8 mouse cellular contexts compared by ENCODE assay signal in genomic region chr5:24483326-24483725, GRCm38 (mm10). TPM values are rescaled to one million over a fixed set of nuclear protein-coding genes. Genes with fewer than 3 reads are reported as not detected.
A peak's percentile ranks its signal among the peaks of the same experiment; 100 is the strongest.
DNase-seq lines count a peak whose midpoint lies in the region; ATAC-seq and TF ChIP-seq lines count a peak whose summit lies in the region.

No protein-coding gene starts in this region.

- TF ChIP-seq CTCF in Patski (IDR thresholded peaks at IDR 0.05): no peak
- peak; percentile 93 for TF ChIP-seq CTCF in liver, adult 2 months (IDR thresholded peaks at IDR 0.05; ENCODE audit: low read depth, low read length)

- in situ Hi-C loops in Patski (cut with MboI; ENCODE audit: low pct_unique_long_range_greater_than_20kb): no loop called here

- no peaks in the 10 kb centered on the region for H3K9me3 ChIP-seq in intestine, embryonic 16.5 days (ENCODE audit: control insufficient read depth, low read length)
- H3K9me3 ChIP-seq in midbrain, embryonic 16.5 days (replicated peaks; ENCODE audit: control insufficient read depth, low read length, poor library complexity, severe bottlenecking): no peaks in the 10 kb centered on the region
- H3K9me3 ChIP-seq in stomach, embryonic 16.5 days (replicated peaks; ENCODE audit: control insufficient read depth, low read length): no peaks in the 10 kb centered on the region

- 23% methylated on average over 11 of the region's 11 CpGs for WGBS in intestine, embryonic 16.5 days
- WGBS in liver, adult 2 months: 13% methylated on average over 11 of the region's 11 CpGs
- WGBS in midbrain, embryonic 16.5 days: 17% methylated on average over 10 of the region's 11 CpGs
- WGBS in stomach, embryonic 16.5 days: 28% methylated on average over 11 of the region's 11 CpGs

- H3K4me1 ChIP-seq in intestine, embryonic 16.5 days (ENCODE audit: control insufficient read depth, insufficient read depth, low read length): peaks cover 14% of the 10 kb centered on the region
- H3K4me1 ChIP-seq in liver, adult 2 months (ENCODE audit: control insufficient read depth, insufficient read depth, low read length): peaks cover 10% of the 10 kb centered on the region
- peaks cover 13% of the 10 kb centered on the region for H3K4me1 ChIP-seq in midbrain, embryonic 16.5 days (ENCODE audit: control insufficient read depth, insufficient read depth, low read length)
- peaks cover 4% of the 10 kb centered on the region; the same call in 1 of the 2 replicates for H3K4me1 ChIP-seq in stomach, embryonic 16.5 days (ENCODE audit: control insufficient read depth, insufficient read depth, low read length)

- no peak overlapping the region for H3K4me3 ChIP-seq in intestine, embryonic 16.5 days (ENCODE audit: low read length)
- H3K4me3 ChIP-seq in liver, adult 2 months (ENCODE audit: insufficient read depth, low read depth, low read length): peak overlapping the region; percentile 42
- H3K4me3 ChIP-seq in midbrain, embryonic 16.5 days (ENCODE audit: low read depth, low read length): no peak overlapping the region
- no peak overlapping the region for H3K4me3 ChIP-seq in stomach, embryonic 16.5 days (replicated peaks; ENCODE audit: low read length)

- CTCF ChIA-PET in Patski (lab: Charles Lee): interaction anchor here (0.7 to 1.7 kb wide), 9 partner anchors 9 to 89 kb away, joined by 3 to 7 read pairs (median 3); partner anchors contain the start of genes Abcb8 and Tmub1

- peaks cover 13% of the 10 kb centered on the region for H3K36me3 ChIP-seq in intestine, embryonic 16.5 days (ENCODE audit: control insufficient read depth, insufficient read depth, low read length)
- no peaks in the 10 kb centered on the region; the same call in 1 of the 2 replicates for H3K36me3 ChIP-seq in liver, adult 2 months (ENCODE audit: control insufficient read depth, insufficient read depth, low read length)
- peaks cover 32% of the 10 kb centered on the region for H3K36me3 ChIP-seq in midbrain, embryonic 16.5 days (ENCODE audit: control insufficient read depth, insufficient read depth, low read length)
- peaks cover 19% of the 10 kb centered on the region for H3K36me3 ChIP-seq in stomach, embryonic 16.5 days (ENCODE audit: control insufficient read depth, insufficient read depth, low read length)

- peak overlapping the region; percentile 23 for H3K4me2 ChIP-seq in intestine, embryonic 16.5 days (ENCODE audit: low read depth, low read length)
- no peak overlapping the region for H3K4me2 ChIP-seq in midbrain, embryonic 16.5 days (ENCODE audit: low read length)
- no peak overlapping the region for H3K4me2 ChIP-seq in stomach, embryonic 16.5 days (ENCODE audit: low read depth, low read length)

- DNase-seq in 416B (ENCODE audit: low read depth) (peak; percentile 59), Patski (ENCODE audit: low read depth, low spot score) (no peak)
- DNase-seq in cerebellum, postnatal 10 days: peak; percentile 83 to 88
- DNase-seq in gastrocnemius, postnatal 10 days: peak; percentile 53
- DNase-seq in liver, adult 2 months (ENCODE audit: extremely low read depth, low read depth, low spot score): peak; percentile 72

- H3K27me3 ChIP-seq in Patski: no peaks in the 10 kb centered on the region
- H3K27me3 ChIP-seq in intestine, embryonic 16.5 days (replicated peaks; ENCODE audit: control insufficient read depth, insufficient read depth, low read length): no peaks in the 10 kb centered on the region
- H3K27me3 ChIP-seq in liver, adult 2 months (ENCODE audit: control insufficient read depth, insufficient read depth, low read length): no peaks in the 10 kb centered on the region
- H3K27me3 ChIP-seq in midbrain, embryonic 16.5 days (ENCODE audit: control insufficient read depth, insufficient read depth, low read depth, low read length): no peaks in the 10 kb centered on the region
- H3K27me3 ChIP-seq in stomach, embryonic 16.5 days (ENCODE audit: control insufficient read depth, insufficient read depth, low read length): no peaks in the 10 kb centered on the region

- no peaks in the 10 kb centered on the region for H3K79me2 ChIP-seq in liver, adult 2 months (ENCODE audit: control insufficient read depth, insufficient read depth, low read length)

- TF ChIP-seq POLR2A in liver, adult 2 months (IDR thresholded peaks at IDR 0.05; ENCODE audit: extremely low read depth, insufficient read depth, low read length): no peak

- POLR2A ChIA-PET in Patski (lab: Charles Lee): no interaction called here

- H3K9ac ChIP-seq in intestine, embryonic 16.5 days (ENCODE audit: low read depth, low read length): peak overlapping the region; percentile 52
- peak overlapping the region; percentile 54 for H3K9ac ChIP-seq in liver, adult 2 months (ENCODE audit: low read depth, low read length)
- H3K9ac ChIP-seq in midbrain, embryonic 16.5 days (ENCODE audit: low read depth, low read length): no peak overlapping the region
- no peak overlapping the region for H3K9ac ChIP-seq in stomach, embryonic 16.5 days (ENCODE audit: low read length)

- peak; percentile 9 for ATAC-seq in Patski
- peak; percentile 62 for ATAC-seq in intestine, embryonic 16.5 days
- peak; percentile 18 for ATAC-seq in midbrain, embryonic 16.5 days
- peak; percentile 25; the same call in 1 of the 2 replicates for ATAC-seq in stomach, embryonic 16.5 days (ENCODE audit: insufficient read depth, low FRiP score)

- H3K27ac ChIP-seq in intestine, embryonic 16.5 days (ENCODE audit: low read length): peak overlapping the region; percentile 74
- peak overlapping the region; percentile 84 for H3K27ac ChIP-seq in liver, adult 2 months (replicated peaks; ENCODE audit: insufficient read depth, low read depth, low read length)
- no peak overlapping the region for H3K27ac ChIP-seq in midbrain, embryonic 16.5 days (ENCODE audit: low read length)
- H3K27ac ChIP-seq in stomach, embryonic 16.5 days (ENCODE audit: low read length): no peak overlapping the region

RNA-seq across cellular contexts. Expression of gene Agap3, which starts 31.3 kb away (rescaled TPM):
- 116 TPM for polyA plus RNA-seq in Patski (2021)
- 10 to 100 TPM; 61.0 to 61.8 TPM for total RNA-seq in gastrocnemius, postnatal 10 days (2021)
- 10.2 and 10.7 TPM in 2 replicates for polyA plus RNA-seq in intestine, embryonic 16.5 days (2015; fragmentation: Nextera tagmentation; extraction: Ambion mirVana)
- total RNA-seq in liver, adult 2 months (2014; rRNA removed): 13.8 and 17.9 TPM in 2 replicates
- 33.7 and 37.8 TPM in 2 replicates for polyA plus RNA-seq in liver, adult 2 months (2012; rRNA removed)
- 55.6 and 56.9 TPM in 2 replicates for polyA plus RNA-seq in midbrain, embryonic 16.5 days (2015; fragmentation: Nextera tagmentation; extraction: Ambion mirVana)
- 13.0 and 14.7 TPM in 2 replicates for polyA plus RNA-seq in stomach, embryonic 16.5 days (2015; fragmentation: Nextera tagmentation; extraction: Ambion mirVana)

RNA-seq across cellular contexts. Expression of gene Tmub1, which starts 35.7 kb away (rescaled TPM):
- polyA plus RNA-seq in Patski (2021): 26.4 TPM
- 1 to 10 TPM; 9.0 to 9.9 TPM for total RNA-seq in gastrocnemius, postnatal 10 days (2021)
- polyA plus RNA-seq in intestine, embryonic 16.5 days (2015; fragmentation: Nextera tagmentation; extraction: Ambion mirVana): 28.5 and 28.7 TPM in 2 replicates
- total RNA-seq in liver, adult 2 months (2014; rRNA removed): 5.2 and 6.2 TPM in 2 replicates
- 30.7 and 35.2 TPM in 2 replicates for polyA plus RNA-seq in liver, adult 2 months (2012; rRNA removed)
- polyA plus RNA-seq in midbrain, embryonic 16.5 days (2015; fragmentation: Nextera tagmentation; extraction: Ambion mirVana): 60.1 and 63.2 TPM in 2 replicates
- 23.5 and 27.0 TPM in 2 replicates for polyA plus RNA-seq in stomach, embryonic 16.5 days (2015; fragmentation: Nextera tagmentation; extraction: Ambion mirVana)

RNA-seq across cellular contexts. Expression of gene Fastk, which starts 38.2 kb away (rescaled TPM):
- polyA plus RNA-seq in Patski (2021): 190 TPM
- 100 to 1,000 TPM; 124 to 142 TPM for total RNA-seq in gastrocnemius, postnatal 10 days (2021)
- 113 and 117 TPM in 2 replicates for polyA plus RNA-seq in intestine, embryonic 16.5 days (2015; fragmentation: Nextera tagmentation; extraction: Ambion mirVana)
- total RNA-seq in liver, adult 2 months (2014; rRNA removed): 22.3 and 28.5 TPM in 2 replicates
- polyA plus RNA-seq in liver, adult 2 months (2012; rRNA removed): 104 and 166 TPM in 2 replicates
- polyA plus RNA-seq in midbrain, embryonic 16.5 days (2015; fragmentation: Nextera tagmentation; extraction: Ambion mirVana): 93.0 and 96.2 TPM in 2 replicates
- 93.4 and 94.4 TPM in 2 replicates for polyA plus RNA-seq in stomach, embryonic 16.5 days (2015; fragmentation: Nextera tagmentation; extraction: Ambion mirVana)

RNA-seq across cellular contexts. Expression of gene Gbx1, which starts 43.7 kb away (rescaled TPM):
- polyA plus RNA-seq in Patski (2021): not detected
- not detected for total RNA-seq in gastrocnemius, postnatal 10 days (2021)
- 0.04 TPM in 1 of 2 replicates, not detected in the other for polyA plus RNA-seq in intestine, embryonic 16.5 days (2015; fragmentation: Nextera tagmentation; extraction: Ambion mirVana)
- total RNA-seq in liver, adult 2 months (2014; rRNA removed): not detected in 2 replicates
- polyA plus RNA-seq in liver, adult 2 months (2012; rRNA removed): 0.02 TPM in 1 of 2 replicates, not detected in the other
- 0.20 and 0.21 TPM in 2 replicates for polyA plus RNA-seq in midbrain, embryonic 16.5 days (2015; fragmentation: Nextera tagmentation; extraction: Ambion mirVana)
- not detected in 2 replicates for polyA plus RNA-seq in stomach, embryonic 16.5 days (2015; fragmentation: Nextera tagmentation; extraction: Ambion mirVana)

RNA-seq across cellular contexts. Expression of gene Asb10, which starts 57.5 kb away (rescaled TPM):
- not detected for polyA plus RNA-seq in Patski (2021)
- 10 to 100 TPM; 31.3 to 37.4 TPM for total RNA-seq in gastrocnemius, postnatal 10 days (2021)
- 0.16 and 0.29 TPM in 2 replicates for polyA plus RNA-seq in intestine, embryonic 16.5 days (2015; fragmentation: Nextera tagmentation; extraction: Ambion mirVana)
- total RNA-seq in liver, adult 2 months (2014; rRNA removed): 0.13 TPM in 1 of 2 replicates, not detected in the other
- 0.06 and 0.10 TPM in 2 replicates for polyA plus RNA-seq in liver, adult 2 months (2012; rRNA removed)
- 0.15 TPM in 1 of 2 replicates, not detected in the other for polyA plus RNA-seq in midbrain, embryonic 16.5 days (2015; fragmentation: Nextera tagmentation; extraction: Ambion mirVana)
- 0.24 and 0.58 TPM in 2 replicates for polyA plus RNA-seq in stomach, embryonic 16.5 days (2015; fragmentation: Nextera tagmentation; extraction: Ambion mirVana)

Comparison
In these comparisons a context has a peak if more than half of its experiments do, and no peak if none do; other contexts are left out.
1. ATAC-seq: peak in every context shown above with its lines; median percentile 62 in intestine, embryonic 16.5 days; 25 in stomach, embryonic 16.5 days; 18 in midbrain, embryonic 16.5 days; 9 in Patski.
2. H3K27ac ChIP-seq: peak in intestine, embryonic 16.5 days (single experiment) and liver, adult 2 months (single experiment); none in midbrain, embryonic 16.5 days (single experiment) and stomach, embryonic 16.5 days (single experiment).
3. H3K9ac ChIP-seq: peak in intestine, embryonic 16.5 days (single experiment) and liver, adult 2 months (single experiment); none in midbrain, embryonic 16.5 days (single experiment) and stomach, embryonic 16.5 days (single experiment).